Mouse (Mus musculus) brown adipose tissue, adult 24 weeks (tissue): ENCODE results near the gene Cubn. TPM values are rescaled to one million over a fixed set of nuclear protein-coding genes. Genes with fewer than 3 reads are reported as not detected.

Source experiments
- H3K27ac ChIP-seq: fragments of 200-500 bp; replicated peaks from 2 replicates; pipeline ENCODE4 v1.5.1; 2012; ENCODE audit warnings: low read depth, mild to moderate bottlenecking, low read length
- H3K4me1 ChIP-seq: fragments of 200-500 bp; 2 replicates; pipeline ENCODE4 v1.6.1; 2012; ENCODE audit warnings: low read length, mixed read lengths; ENCODE audit not compliant: control insufficient read depth, insufficient read depth, insufficient read length
- H3K4me3 ChIP-seq: fragments of 200-500 bp; 2 replicates; pipeline ENCODE4 v1.5.1; 2012; ENCODE audit warnings: low read depth, mild to moderate bottlenecking, low read length, moderate library complexity; ENCODE audit not compliant: insufficient read depth
- polyA plus RNA-seq: library from polyadenylated mRNA; stranded (reverse); fragments of >200 nt; gene quantifications from 2 replicates; pipeline ENCODE4 v1.2.4, GENCODE M21; 2012; ENCODE audit not compliant: missing spikeins, insufficient read depth, insufficient read length

The Cubn gene
- polyA plus RNA-seq, 1 experiment = not detected

GRCm38 (mm10) chr2:13501553-13501952 lies 9.9 kb upstream of the Cubn start:
- Histone ChIP-seq H3K4me1 (no peaks in the 10 kb centered on the region; the same call in 1 of the 2 replicates), H3K4me3 (no peak overlapping the region), H3K27ac (no peak overlapping the region)

GRCm38 (mm10) chr2:13500298-13500999 lies 8.8 kb upstream of the Cubn start:
- Histone ChIP-seq H3K4me1 (no peaks in the 10 kb centered on the region; the same call in 1 of the 2 replicates), H3K27ac (no peak overlapping the region), H3K4me3 (no peak overlapping the region)

- no peaks in the 10 kb centered on the region; the same call in 1 of the 2 replicates for H3K4me1 ChIP-seq
- H3K4me3 ChIP-seq = no peak overlapping the region
- H3K27ac ChIP-seq = no peak overlapping the region
These were observed 7.6 kb upstream of the Cubn start for GRCm38 (mm10) chr2:13499196-13499595.

GRCm38 (mm10) chr2:13496087-13496486 lies 4.5 kb upstream of the Cubn start:
- Histone ChIP-seq H3K4me3 (no peak overlapping the region), H3K4me1 (no peaks in the 10 kb centered on the region), H3K27ac (no peak overlapping the region)

- Histone ChIP-seq H3K27ac (no peak overlapping the region), H3K4me3 (no peak overlapping the region), H3K4me1 (no peaks in the 10 kb centered on the region)
These were observed 1.3 kb upstream of the Cubn start for GRCm38 (mm10) chr2:13492927-13493326.

GRCm38 (mm10) chr2:13490480-13490879 lies 1.1 kb downstream of the Cubn start:
- H3K27ac ChIP-seq = no peak overlapping the region
- H3K4me1 ChIP-seq = no peaks in the 10 kb centered on the region
- no peak overlapping the region for H3K4me3 ChIP-seq

- H3K4me1 ChIP-seq = no peaks in the 10 kb centered on the region
- H3K27ac ChIP-seq = no peak overlapping the region
- no peak overlapping the region for H3K4me3 ChIP-seq
These were observed 5.1 kb downstream of the Cubn start for GRCm38 (mm10) chr2:13486470-13486869.

GRCm38 (mm10) chr2:13484566-13484965 lies 7.0 kb downstream of the Cubn start:
- H3K27ac ChIP-seq = no peak overlapping the region
- H3K4me3 ChIP-seq = no peak overlapping the region
- H3K4me1 ChIP-seq = no peaks in the 10 kb centered on the region

GRCm38 (mm10) chr2:13480744-13481143 lies 10.9 kb downstream of the Cubn start:
- no peaks in the 10 kb centered on the region for H3K4me1 ChIP-seq
- no peak overlapping the region for H3K4me3 ChIP-seq
- H3K27ac ChIP-seq = no peak overlapping the region

- no peaks in the 10 kb centered on the region for H3K4me1 ChIP-seq
- H3K4me3 ChIP-seq = no peak overlapping the region
- no peak overlapping the region for H3K27ac ChIP-seq
These were observed 12.4 kb downstream of the Cubn start for GRCm38 (mm10) chr2:13479165-13479564.

GRCm38 (mm10) chr2:13470108-13470507 lies 21.5 kb downstream of the Cubn start:
- no peak overlapping the region for H3K4me3 ChIP-seq
- H3K27ac ChIP-seq = no peak overlapping the region
- no peaks in the 10 kb centered on the region for H3K4me1 ChIP-seq

- Histone ChIP-seq H3K4me1 (no peaks in the 10 kb centered on the region), H3K4me3 (no peak overlapping the region), H3K27ac (no peak overlapping the region)
These were observed 22.0 kb downstream of the Cubn start for GRCm38 (mm10) chr2:13469641-13470040.

GRCm38 (mm10) chr2:13466685-13467084 lies 24.9 kb downstream of the Cubn start:
- H3K4me1 ChIP-seq = no peaks in the 10 kb centered on the region
- no peak overlapping the region for H3K4me3 ChIP-seq
- H3K27ac ChIP-seq = no peak overlapping the region

GRCm38 (mm10) chr2:13458088-13458487 lies 33.5 kb downstream of the Cubn start:
- Histone ChIP-seq H3K4me1 (no peaks in the 10 kb centered on the region), H3K4me3 (no peak overlapping the region), H3K27ac (no peak overlapping the region)

GRCm38 (mm10) chr2:13456821-13457220 lies 34.8 kb downstream of the Cubn start:
- Histone ChIP-seq H3K27ac (no peak overlapping the region), H3K4me3 (no peak overlapping the region), H3K4me1 (no peaks in the 10 kb centered on the region)
